Mouse (Mus musculus): ENCODE data around the gene Chsy1. TPM values are rescaled to one million over a fixed set of nuclear protein-coding genes. Genes with fewer than 3 reads are reported as not detected.

Gene Chsy1
- polyA plus RNA-seq, 1 experiment: 11.2 TPM

- no peaks in the 10 kb centered on the region; the same call in none of the 2 replicates for H3K4me1 ChIP-seq (ENCODE audit: control insufficient read depth, insufficient read depth, low read length)
- H3K4me3 ChIP-seq (replicated peaks; ENCODE audit: control insufficient read depth, low read depth, low read length): no peak overlapping the region
- 78% methylated on average over 5 of the region's 5 CpGs for WGBS
- TF ChIP-seq POLR2A (IDR thresholded peaks at IDR 0.05; ENCODE audit: borderline replicate concordance, control insufficient read depth, low read depth, low read length) (no peak), CTCF (IDR thresholded peaks at IDR 0.05; ENCODE audit: control insufficient read depth, insufficient read depth, low read length) (no peak)
- H3K27ac ChIP-seq (ENCODE audit: control insufficient read depth, insufficient read depth, low read depth, low read length, poor library complexity): no peak overlapping the region
These were observed 4.8 kb upstream of the Chsy1 start for GRCm38 (mm10) chr7:66104531-66104930.

GRCm38 (mm10) chr7:66105771-66106170 is 3.5 kb upstream of the Chsy1 start:
- 60% methylated on average over 4 of the region's 4 CpGs for WGBS

GRCm38 (mm10) chr7:66106581-66107056 is 2.7 kb upstream of the Chsy1 start:
- WGBS: 37% methylated on average over 7 of the region's 7 CpGs
- no peak overlapping the region for H3K4me3 ChIP-seq (replicated peaks; ENCODE audit: control insufficient read depth, low read depth, low read length)
- no peak overlapping the region for H3K27ac ChIP-seq (ENCODE audit: control insufficient read depth, insufficient read depth, low read depth, low read length, poor library complexity)
- H3K4me1 ChIP-seq (ENCODE audit: control insufficient read depth, insufficient read depth, low read length): peaks cover 2% of the 10 kb centered on the region
- TF ChIP-seq POLR2A (IDR thresholded peaks at IDR 0.05; ENCODE audit: borderline replicate concordance, control insufficient read depth, low read depth, low read length): no peak

More at GRCm38 (mm10) chr7:66105771-66106170, 3.5 kb upstream of the Chsy1 start:
- no peak overlapping the region for H3K4me3 ChIP-seq (replicated peaks; ENCODE audit: control insufficient read depth, low read depth, low read length)
- H3K27ac ChIP-seq (ENCODE audit: control insufficient read depth, insufficient read depth, low read depth, low read length, poor library complexity): no peak overlapping the region
- no peak for TF ChIP-seq POLR2A (IDR thresholded peaks at IDR 0.05; ENCODE audit: borderline replicate concordance, control insufficient read depth, low read depth, low read length)
- no peak for TF ChIP-seq CTCF (IDR thresholded peaks at IDR 0.05; ENCODE audit: control insufficient read depth, insufficient read depth, low read length)
- no peaks in the 10 kb centered on the region; the same call in none of the 2 replicates for H3K4me1 ChIP-seq (ENCODE audit: control insufficient read depth, insufficient read depth, low read length)

- no peak overlapping the region for H3K4me3 ChIP-seq (replicated peaks; ENCODE audit: control insufficient read depth, low read depth, low read length)
- TF ChIP-seq POLR2A (IDR thresholded peaks at IDR 0.05; ENCODE audit: borderline replicate concordance, control insufficient read depth, low read depth, low read length): no peak
- no peak for TF ChIP-seq CTCF (IDR thresholded peaks at IDR 0.05; ENCODE audit: control insufficient read depth, insufficient read depth, low read length)
- no peak overlapping the region for H3K27ac ChIP-seq (ENCODE audit: control insufficient read depth, insufficient read depth, low read depth, low read length, poor library complexity)
- peaks cover 2% of the 10 kb centered on the region for H3K4me1 ChIP-seq (ENCODE audit: control insufficient read depth, insufficient read depth, low read length)
- 75% methylated on average over 11 of the region's 11 CpGs for WGBS
These were observed 2.1 kb upstream of the Chsy1 start for GRCm38 (mm10) chr7:66107206-66107605.

- WGBS: 12% methylated on average over 7 of the region's 7 CpGs
- TF ChIP-seq CTCF (IDR thresholded peaks at IDR 0.05; ENCODE audit: control insufficient read depth, insufficient read depth, low read length) (peak; percentile 37; the same call in 1 of the 2 replicates), POLR2A (IDR thresholded peaks at IDR 0.05; ENCODE audit: borderline replicate concordance, control insufficient read depth, low read depth, low read length) (no peak)
- no peak overlapping the region for H3K27ac ChIP-seq (ENCODE audit: control insufficient read depth, insufficient read depth, low read depth, low read length, poor library complexity)
These were observed 1.4 kb upstream of the Chsy1 start for GRCm38 (mm10) chr7:66107930-66108329.

GRCm38 (mm10) chr7:66109855-66110635 is 730 bp downstream of the Chsy1 start:
- TF ChIP-seq POLR2A (IDR thresholded peaks at IDR 0.05; ENCODE audit: borderline replicate concordance, control insufficient read depth, low read depth, low read length) (peak; percentile 3; the same call in 1 of the 2 replicates), CTCF (IDR thresholded peaks at IDR 0.05; ENCODE audit: control insufficient read depth, insufficient read depth, low read length) (no peak)
- H3K4me1 ChIP-seq (ENCODE audit: control insufficient read depth, insufficient read depth, low read length): peaks cover 6% of the 10 kb centered on the region
- WGBS: 5% methylated on average over 75 of the region's 77 CpGs
- peak overlapping the region; percentile 84 for H3K4me3 ChIP-seq (replicated peaks; ENCODE audit: control insufficient read depth, low read depth, low read length)
- H3K27ac ChIP-seq (ENCODE audit: control insufficient read depth, insufficient read depth, low read depth, low read length, poor library complexity): peak overlapping the region; percentile 91

More at GRCm38 (mm10) chr7:66107930-66108329, 1.4 kb upstream of the Chsy1 start:
- H3K4me3 ChIP-seq (replicated peaks; ENCODE audit: control insufficient read depth, low read depth, low read length): no peak overlapping the region
- H3K4me1 ChIP-seq (ENCODE audit: control insufficient read depth, insufficient read depth, low read length): peaks cover 2% of the 10 kb centered on the region

- Histone ChIP-seq H3K27ac (ENCODE audit: control insufficient read depth, insufficient read depth, low read depth, low read length, poor library complexity) (peak overlapping the region; percentile 91; the same call in 1 of the 2 replicates), H3K4me3 (replicated peaks; ENCODE audit: control insufficient read depth, low read depth, low read length) (peak overlapping the region; percentile 84), H3K4me1 (ENCODE audit: control insufficient read depth, insufficient read depth, low read length) (peaks cover 6% of the 10 kb centered on the region)
- TF ChIP-seq CTCF (IDR thresholded peaks at IDR 0.05; ENCODE audit: control insufficient read depth, insufficient read depth, low read length): no peak
- TF ChIP-seq POLR2A (IDR thresholded peaks at IDR 0.05; ENCODE audit: borderline replicate concordance, control insufficient read depth, low read depth, low read length): no peak
- 7% methylated on average over 10 of the region's 10 CpGs for WGBS
These were observed 1.4 kb downstream of the Chsy1 start for GRCm38 (mm10) chr7:66110636-66111112.

- no peak overlapping the region; the same call in 1 of the 2 replicates for H3K27ac ChIP-seq (ENCODE audit: control insufficient read depth, insufficient read depth, low read depth, low read length, poor library complexity)
- H3K4me3 ChIP-seq (replicated peaks; ENCODE audit: control insufficient read depth, low read depth, low read length): peak overlapping the region; percentile 61
- 69% methylated on average over 10 of the region's 10 CpGs for WGBS
- TF ChIP-seq POLR2A (IDR thresholded peaks at IDR 0.05; ENCODE audit: borderline replicate concordance, control insufficient read depth, low read depth, low read length) (no peak), CTCF (IDR thresholded peaks at IDR 0.05; ENCODE audit: control insufficient read depth, insufficient read depth, low read length) (no peak)
- peaks cover 9% of the 10 kb centered on the region for H3K4me1 ChIP-seq (ENCODE audit: control insufficient read depth, insufficient read depth, low read length)
These were observed 1.9 kb downstream of the Chsy1 start for GRCm38 (mm10) chr7:66111211-66111610.

Data from bone marrow, adult 2 months (tissue).